Mouse (Mus musculus) gastrocnemius, adult 2 months (tissue): ENCODE data around the gene Klrb1a. TPM values are rescaled to one million over a fixed set of nuclear protein-coding genes. Genes with fewer than 3 reads are reported as not detected.
"Not testable (repeated sequence)": the region's sequence is repeated elsewhere in the genome, so short reads cannot be mapped to it uniquely, and the experiment has no call there.

Source experiments
- DNase-seq: peaks from one replicate; pipeline ENCODE4 v3.0.0; 2022
- H3K27ac ChIP-seq: fragments of 200-600 bp; 2 replicates; pipeline ENCODE4 v1.8.1; 2022; ENCODE audit warnings: mild to moderate bottlenecking
- H3K4me3 ChIP-seq: fragments of 200-600 bp; 2 replicates; pipeline ENCODE4 v1.8.1; 2022; ENCODE audit warnings: mild to moderate bottlenecking, moderate library complexity
- CTCF ChIP-seq: fragments of 200-600 bp; IDR thresholded peaks from 2 replicates; pipeline ENCODE4 v1.8.1; 2022; ENCODE audit warnings: antibody characterized with exemption, mild to moderate bottlenecking, moderate library complexity
- intact Hi-C: fragments of 180-260 bp; cut with DNase I; formaldehyde crosslinking; loops from one replicate; pipeline ENCODE4 v1.15.1; 2025
- total RNA-seq, 2 experiments: library from RNA; stranded (reverse); gene quantifications; 2 replicates each; pipeline ENCODE4 v1.2.3; 2021

Klrb1a gene
- total RNA-seq, 2 experiments from 2014 or later: not detected

DNA sequence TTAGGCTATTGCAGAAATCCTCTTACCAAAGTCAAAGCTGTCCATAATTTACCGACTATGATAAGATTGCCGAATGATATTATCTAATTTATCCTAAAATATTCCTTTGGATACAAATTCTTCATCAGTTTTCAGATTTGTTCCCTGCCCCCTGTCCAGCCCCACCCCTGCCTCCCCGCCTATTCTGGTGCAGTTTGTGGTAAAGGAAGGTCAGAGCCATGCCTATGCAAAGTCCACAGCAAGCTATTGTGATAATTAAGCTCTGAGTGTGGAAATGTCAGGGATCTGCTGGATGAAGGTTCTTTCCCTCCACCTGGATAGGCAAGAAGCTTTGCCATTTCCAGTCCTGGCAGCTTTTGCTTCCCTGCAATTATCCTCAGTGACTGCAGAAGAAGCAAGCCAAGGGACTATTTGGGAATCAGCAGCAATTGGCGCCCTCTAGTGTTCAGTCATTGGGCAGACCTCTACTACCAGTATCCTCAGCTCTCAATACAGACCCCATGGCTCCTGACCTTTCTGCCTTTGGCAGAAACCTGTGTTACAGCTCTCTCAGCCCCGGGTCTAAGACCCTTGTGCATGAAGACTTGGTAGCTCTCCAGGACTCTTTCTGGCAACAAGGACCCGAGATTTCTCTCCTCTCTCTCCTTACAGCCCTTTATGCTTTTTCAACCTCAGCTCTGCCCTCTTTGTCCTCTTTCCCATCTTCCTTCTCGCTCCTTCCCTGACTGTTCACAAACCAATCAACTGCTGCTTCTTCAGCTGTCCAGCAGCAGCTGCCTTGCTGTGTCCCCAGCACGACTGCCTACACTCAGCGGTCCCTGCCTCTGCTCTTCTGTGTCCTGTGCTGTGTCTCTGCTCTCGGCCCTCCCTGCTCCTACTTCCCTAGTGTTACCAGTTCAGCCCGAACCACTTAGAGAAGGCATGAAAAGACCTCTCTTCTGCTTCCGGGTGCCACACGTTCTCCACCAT lies 6.7 kb upstream of the Klrb1a start:
- TF ChIP-seq CTCF: peak; percentile 71
- H3K4me3 ChIP-seq: 0 out of 2 replicates have a peak overlapping the region, but pooled peaks have one; percentile 29
- H3K27ac ChIP-seq, intact Hi-C loops: not testable (repeated sequence)
- peak; percentile 38 for DNase-seq

DNA sequence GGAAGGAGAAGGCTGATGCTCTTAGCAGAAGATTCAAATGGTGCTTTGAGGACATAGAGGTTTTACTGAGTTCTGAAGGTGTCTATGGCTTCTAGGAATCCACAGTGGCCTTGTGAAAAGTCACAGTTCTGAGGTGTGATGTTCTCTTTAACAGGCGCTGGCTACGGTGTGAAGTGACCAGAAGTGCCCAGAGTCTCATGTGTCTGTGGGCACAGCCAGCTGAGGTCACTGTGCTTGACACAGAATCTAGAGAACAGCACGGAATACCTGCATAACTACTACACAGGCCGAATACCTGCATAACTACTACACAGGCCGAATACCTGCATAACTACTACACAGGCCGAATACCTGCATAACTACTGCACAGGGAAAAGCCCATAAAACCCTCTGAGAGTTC lies 1.9 kb upstream of the Klrb1a start:
- H3K27ac ChIP-seq, intact Hi-C loops, H3K4me3 ChIP-seq, DNase-seq: not testable (repeated sequence)

DNA sequence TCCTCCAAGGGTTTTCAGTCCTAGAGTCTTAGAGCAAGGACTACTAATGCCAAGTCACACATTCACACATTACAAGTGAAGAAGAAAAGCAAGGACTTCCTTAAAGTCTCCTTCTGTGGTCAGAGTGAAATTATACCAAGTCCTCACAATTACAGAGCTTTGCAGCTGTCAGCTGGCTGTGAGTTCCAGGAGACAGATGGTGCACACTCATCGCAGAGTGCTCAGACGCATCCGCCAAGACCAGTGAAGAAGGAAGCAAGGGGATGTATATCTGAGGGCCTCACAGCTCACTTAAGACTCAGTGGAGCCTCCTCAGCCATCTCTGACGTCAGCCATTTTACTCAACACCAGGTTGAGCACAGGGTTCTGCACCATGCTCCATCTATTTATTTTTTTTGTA lies 1.1 kb upstream of the Klrb1a start:
- intact Hi-C loops: no loop called here
- DNase-seq: no peak
- Histone ChIP-seq H3K27ac (no peak overlapping the region), H3K4me3 (no peak overlapping the region)
- TF ChIP-seq CTCF: no peak

DNA sequence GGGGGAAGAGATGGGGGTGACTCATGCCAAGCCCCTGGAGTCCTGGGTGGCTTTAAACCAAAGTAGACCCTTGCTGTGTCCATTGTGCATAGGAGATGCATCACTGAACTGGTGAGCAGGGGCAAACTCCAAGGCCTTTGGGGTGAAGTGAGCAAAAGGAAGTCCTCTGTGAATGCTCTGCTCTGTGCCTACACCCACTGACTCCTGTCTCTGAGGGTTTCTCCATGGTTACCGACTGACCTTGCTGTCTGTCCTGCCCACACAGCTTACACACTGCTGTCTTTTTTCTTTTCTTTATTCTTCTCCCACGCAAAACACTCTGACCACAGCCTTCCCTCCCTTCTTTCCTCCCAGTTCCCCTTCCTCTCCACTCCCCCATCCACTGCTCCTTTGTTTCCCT lies 600 bp downstream of the Klrb1a start:
- intact Hi-C loops: no loop called here
- no peak for TF ChIP-seq CTCF

DNA sequence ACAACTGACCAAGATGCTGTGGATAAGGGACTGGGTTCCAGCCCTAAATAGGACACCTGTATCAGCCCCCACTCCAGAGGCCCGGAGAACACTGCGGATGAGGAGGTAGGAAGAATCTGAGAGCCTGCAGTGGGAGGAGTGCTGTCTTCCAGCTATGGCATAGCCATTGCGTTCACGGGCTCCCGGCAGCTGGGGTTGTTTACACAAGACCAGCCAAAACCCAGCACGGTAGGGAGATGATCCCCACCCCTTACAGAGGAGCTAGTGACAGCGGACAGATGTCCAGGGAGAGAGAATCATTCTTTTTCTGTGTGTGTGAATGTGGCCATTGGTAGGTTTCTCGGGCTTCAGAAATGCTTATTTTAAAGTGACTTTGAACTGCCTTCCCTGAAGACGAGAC lies 17.0 kb downstream of the Klrb1a start:
- no peak for TF ChIP-seq CTCF
- Histone ChIP-seq H3K4me3 (no peak overlapping the region), H3K27ac (no peak overlapping the region)
- DNase-seq: no peak
- intact Hi-C loops: loop anchor here (10.0 kb wide), 1 partner anchor 148 kb away; no protein-coding TSS in a partner anchor

More for the DNA sequence above, 600 bp downstream of the Klrb1a start:
- Histone ChIP-seq H3K4me3 (no peak overlapping the region), H3K27ac (no peak overlapping the region)
- DNase-seq: no peak

DNA sequence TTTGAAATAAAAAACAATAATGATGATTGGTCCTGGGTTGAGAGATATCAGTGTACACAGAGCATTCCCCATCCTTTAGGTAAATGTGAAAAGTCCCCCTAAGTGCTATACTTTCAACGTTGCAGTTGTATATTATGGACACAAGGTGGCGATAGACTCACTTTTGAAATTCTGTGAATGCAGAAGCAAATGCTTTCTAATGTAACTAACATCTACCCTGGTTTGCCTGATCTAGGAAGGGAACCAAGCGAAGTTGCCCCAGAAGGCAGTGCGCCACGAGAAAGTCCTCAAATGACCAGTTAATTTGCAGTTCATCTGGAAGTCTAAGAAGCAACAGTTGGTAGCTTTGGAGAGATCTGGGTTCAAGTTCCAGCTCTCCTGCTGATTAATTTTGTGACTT lies 18.8 kb downstream of the Klrb1a start:
- intact Hi-C loops: loop anchor here (10.0 kb wide), 1 partner anchor 150 kb away; no protein-coding TSS in a partner anchor
- no peak for DNase-seq
- no peak overlapping the region for H3K4me3 ChIP-seq
- H3K27ac ChIP-seq: no peak overlapping the region
- TF ChIP-seq CTCF: peak; percentile 76

DNA sequence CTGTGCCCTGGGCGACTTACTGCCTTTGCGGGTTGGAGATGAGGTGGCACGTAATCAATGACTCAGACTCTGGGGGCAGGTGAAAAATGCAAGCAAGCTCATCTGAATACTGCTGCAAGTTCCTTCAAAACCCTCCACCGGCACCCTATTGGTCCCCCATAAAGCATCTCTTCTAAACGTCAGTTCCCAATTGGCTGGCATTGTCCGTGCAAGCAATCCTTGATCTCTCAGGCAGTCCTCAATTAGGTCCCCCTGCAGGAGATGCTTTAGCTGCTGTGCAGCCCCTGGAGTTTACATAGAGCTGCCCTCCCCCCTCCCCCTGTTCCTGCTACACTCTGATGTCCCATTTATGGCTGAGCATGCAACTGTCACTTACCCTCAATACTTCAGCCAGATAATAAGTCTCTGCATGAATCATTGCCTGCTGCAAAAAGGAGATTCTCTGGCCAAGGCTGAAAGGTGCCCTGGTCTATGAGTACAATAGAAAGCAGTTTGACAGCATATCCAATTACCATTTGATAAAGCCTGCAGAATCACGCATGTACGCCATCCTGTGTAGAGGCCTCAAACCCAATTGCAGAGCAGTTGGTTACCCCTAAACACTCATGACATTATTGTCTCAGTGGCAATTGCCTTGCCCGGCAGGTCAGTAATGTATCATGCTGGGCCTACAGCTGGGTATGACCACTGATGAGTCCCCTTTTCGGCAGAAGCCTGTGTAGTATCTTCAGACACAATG lies 20.7 kb downstream of the Klrb1a start:
- no peak for TF ChIP-seq CTCF
- no peak for DNase-seq
- H3K4me3 ChIP-seq: no peak overlapping the region
- H3K27ac ChIP-seq: no peak overlapping the region
- intact Hi-C loops: loop anchor here (10.0 kb wide), 1 partner anchor 152 kb away; no protein-coding TSS in a partner anchor

DNA sequence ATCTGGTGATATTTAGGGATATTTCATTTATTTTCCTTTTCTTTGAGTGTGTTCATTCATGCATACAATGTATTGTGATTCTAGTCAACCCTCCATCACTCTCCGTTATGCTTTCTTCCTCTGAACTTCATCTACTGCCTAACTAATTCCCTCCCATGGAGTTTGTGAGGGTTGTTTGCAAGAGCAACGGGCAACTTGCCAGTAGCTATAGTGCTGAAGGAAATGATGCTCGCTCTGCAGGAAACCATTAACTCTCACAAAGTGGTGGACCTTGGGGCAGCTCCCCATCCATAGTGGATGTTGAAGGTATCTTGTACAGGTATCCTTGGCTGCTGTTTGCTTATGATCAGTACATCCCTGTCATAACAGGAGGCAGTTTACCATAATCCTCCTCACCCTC lies 21.3 kb downstream of the Klrb1a start:
- no peak overlapping the region for H3K27ac ChIP-seq
- no peak for DNase-seq
- intact Hi-C loops: loop anchor here (10.0 kb wide), 1 partner anchor 153 kb away; no protein-coding TSS in a partner anchor
- H3K4me3 ChIP-seq: no peak overlapping the region
- TF ChIP-seq CTCF: no peak

DNA sequence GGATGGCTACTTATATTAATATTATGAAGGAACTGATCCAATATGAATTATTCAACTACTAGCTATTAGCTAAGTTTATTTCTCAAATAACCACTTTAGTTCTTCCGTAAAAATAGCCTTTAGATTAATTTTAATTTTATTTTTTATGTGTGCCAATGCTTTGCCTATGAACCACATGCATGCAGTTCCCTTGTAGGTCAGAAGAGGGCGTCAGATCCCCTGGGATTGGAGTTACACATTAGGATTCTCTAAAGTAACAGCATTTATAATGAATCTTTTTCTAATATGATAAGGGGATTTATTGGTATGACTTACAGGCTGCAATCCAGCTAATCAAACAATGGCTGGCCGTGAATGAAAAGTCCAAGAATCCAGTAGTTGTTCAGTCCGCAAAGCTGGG lies 23.8 kb downstream of the Klrb1a start:
- no peak overlapping the region for H3K4me3 ChIP-seq
- peak; percentile 42; the same call in 1 of the 2 replicates for TF ChIP-seq CTCF
- no peak overlapping the region for H3K27ac ChIP-seq
- intact Hi-C loops: no loop called here
- DNase-seq: no peak

DNA sequence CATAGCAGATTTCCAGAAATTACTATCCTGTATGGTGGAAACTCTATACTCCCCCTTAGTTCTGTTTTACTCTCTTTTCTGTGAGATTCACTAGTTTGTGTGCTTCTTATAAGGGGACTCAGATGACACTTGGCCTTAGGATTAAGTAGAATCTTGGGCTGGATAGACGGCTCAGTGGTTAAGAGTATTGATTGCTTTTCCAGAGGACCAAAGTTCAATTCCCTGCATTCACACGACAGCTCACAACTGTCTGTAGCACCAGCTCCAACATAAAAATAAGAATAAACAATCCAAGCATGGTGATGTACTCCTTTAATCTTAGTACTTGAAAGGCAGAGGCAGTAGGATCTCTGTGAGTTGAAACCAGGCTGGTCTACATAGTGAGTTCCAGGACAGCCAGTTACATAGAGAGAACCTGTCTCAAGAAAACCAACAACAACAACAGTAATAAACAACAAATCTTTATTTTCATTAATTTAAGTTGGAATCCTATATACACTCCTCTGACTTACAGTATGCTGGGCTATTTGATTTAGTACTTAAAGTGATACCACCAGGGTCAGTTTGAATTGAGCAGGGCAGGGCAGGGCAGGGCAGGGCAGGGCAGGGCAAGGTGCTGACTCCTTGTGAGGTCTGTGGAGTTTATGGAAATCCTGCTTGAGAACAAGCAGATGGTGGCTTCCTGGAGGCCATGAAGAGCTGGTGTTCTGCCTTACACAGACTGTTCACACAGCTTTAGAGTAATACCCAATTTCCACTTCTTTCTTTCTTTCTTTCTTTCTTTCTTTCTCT lies 24.9 kb downstream of the Klrb1a start:
- intact Hi-C loops: no loop called here
- no peak overlapping the region for H3K27ac ChIP-seq
- TF ChIP-seq CTCF: no peak
- DNase-seq: no peak
- H3K4me3 ChIP-seq: no peak overlapping the region

DNA sequence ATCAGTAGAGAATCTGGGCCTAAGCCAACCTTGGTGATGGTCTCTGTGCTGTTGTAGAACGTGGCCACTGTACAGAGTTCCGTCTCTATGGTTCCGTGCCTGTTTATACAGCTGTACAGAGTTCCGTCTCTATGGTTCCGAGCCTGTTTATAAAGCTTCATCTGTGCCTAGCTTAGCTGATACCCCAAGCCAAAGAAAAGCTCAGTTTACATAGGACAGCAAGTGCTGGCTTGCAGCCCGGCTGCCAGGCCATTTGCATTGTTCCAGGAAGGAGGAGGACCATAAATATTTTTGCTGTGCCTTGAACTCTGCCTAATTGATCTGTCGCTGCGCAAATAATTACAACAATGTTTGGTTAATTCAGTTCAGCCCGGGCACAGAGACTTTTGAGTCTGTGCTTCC lies 26.2 kb downstream of the Klrb1a start:
- peak; percentile 55 for DNase-seq
- peak overlapping the region; percentile 69 for H3K27ac ChIP-seq
- TF ChIP-seq CTCF: no peak
- peak overlapping the region; percentile 61 for H3K4me3 ChIP-seq
- intact Hi-C loops: no loop called here

DNA sequence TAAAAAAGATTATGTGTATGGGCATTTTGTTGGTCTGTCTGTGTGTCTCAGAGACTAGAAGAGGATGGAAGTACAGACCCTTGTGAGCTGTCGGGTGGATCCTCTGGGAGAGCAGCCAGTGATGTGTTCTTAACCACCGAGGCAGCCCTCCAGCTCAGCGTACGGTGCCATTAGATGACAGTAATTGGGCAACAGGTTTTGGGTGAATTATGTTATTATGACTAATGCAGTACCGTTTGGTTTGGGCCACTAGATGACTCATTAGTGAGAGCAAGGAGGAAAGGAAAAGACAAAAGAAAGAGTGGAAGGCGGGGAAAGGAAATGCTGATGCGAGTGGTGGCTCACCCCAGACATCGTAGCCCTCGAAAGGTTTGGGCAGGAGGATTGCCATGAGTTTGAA lies 28.7 kb downstream of the Klrb1a start:
- no peak overlapping the region for H3K27ac ChIP-seq
- intact Hi-C loops: no loop called here
- peak; percentile 35 for DNase-seq
- no peak for TF ChIP-seq CTCF
- no peak overlapping the region for H3K4me3 ChIP-seq
